In the genomic region with DNA sequence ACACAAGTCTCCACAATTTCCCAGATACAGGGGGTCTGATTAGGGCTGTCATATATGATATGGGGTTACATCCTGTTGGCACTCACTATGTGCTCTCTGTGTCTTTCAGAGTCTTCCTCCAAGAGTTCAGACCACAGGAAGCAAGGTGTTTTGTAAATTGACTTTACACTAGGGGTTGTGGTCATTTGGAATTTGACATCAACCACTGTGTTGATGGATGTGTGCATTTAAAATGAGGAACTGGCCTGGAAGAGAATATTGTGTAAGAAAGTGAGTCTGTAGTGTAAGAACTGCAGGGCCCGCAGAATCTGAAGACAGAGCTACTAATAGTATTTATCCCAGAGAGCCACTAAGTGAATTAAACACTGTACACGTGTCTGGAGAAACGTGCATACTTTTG, we compare ENCODE assay signal across 15 mouse cellular contexts. TPM values are rescaled to one million over a fixed set of nuclear protein-coding genes. Genes with fewer than 3 reads are reported as not detected.
A peak's percentile ranks its signal among the peaks of the same experiment; 100 is the strongest.
DNase-seq lines count a peak whose midpoint lies in the region; ATAC-seq lines count a peak whose summit lies in the region.
"Had no signal": no experiment of that assay in that cellular context is flagged by ENCODE, and none has a peak within 500 bp of the region (broad histone marks: within the 10 kb centered on the region; RNA-seq: fewer than 3 reads in every experiment).

No protein-coding gene starts in this region.

- intact Hi-C loops in heart, postnatal 14 days (cut with DNase I), result loop anchor here (5.0 kb wide), 5 partner anchors 70 to 600 kb away; a partner anchor contains a TSS

- peak; percentile 76 for ATAC-seq in common myeloid progenitor, adult 5-6 weeks (replicated peaks; ENCODE audit: low read depth, poor library complexity, severe bottlenecking)
- peak; percentile 79 for ATAC-seq in megakaryocyte progenitor cell, adult 5-6 weeks (replicated peaks; ENCODE audit: poor library complexity)

- peak; percentile 37 for DNase-seq in heart, adult 11 months
- DNase-seq in heart, postnatal 14 days, result no peak
- DNase-seq in 3T3-L1 (ENCODE audit: low read depth, low spot score), result peak; percentile 20
- DNase-seq in thymus, postnatal 14 days, result no peak
- DNase-seq in cerebellum, adult 11 months, result no peak
- DNase-seq in embryo, embryonic 10.5 days (ENCODE audit: low spot score), result no peak

RNA-seq across cellular contexts. Expression of a gene that starts 25.8 kb away (rescaled TPM):
- total RNA-seq in heart, postnatal 14 days (2021), result 1 to 10 TPM; 3.4 to 4.4 TPM
- 0.18 TPM in 1 of 2 replicates, not detected in the other for total RNA-seq in common myeloid progenitor, adult 5-6 weeks (2017)
- total RNA-seq in megakaryocyte progenitor cell, adult 5-6 weeks (2015), result 0.10 TPM in 1 of 2 replicates, not detected in the other
- 0.14 TPM in 1 of 2 replicates, not detected in the other for total RNA-seq in megakaryocyte progenitor cell, adult 5-6 weeks (2017)

RNA-seq across cellular contexts. Expression of a gene that starts 41.5 kb away (rescaled TPM):
- total RNA-seq in heart, postnatal 14 days (2021), result not detected
- not detected in 2 replicates for total RNA-seq in common myeloid progenitor, adult 5-6 weeks (2017)
- not detected in 2 replicates for total RNA-seq in megakaryocyte progenitor cell, adult 5-6 weeks (2015)
- not detected in 2 replicates for total RNA-seq in megakaryocyte progenitor cell, adult 5-6 weeks (2017)
- total RNA-seq: adrenal gland, adult 2 months; adrenal gland, postnatal 25 days; ES-E14; gastrocnemius, adult 2 months; gastrocnemius, postnatal 25 days; heart, adult 18-20 months; heart, postnatal 10 days had no signal

RNA-seq across cellular contexts. Expression of a gene that starts 57.7 kb away (rescaled TPM):
- total RNA-seq in heart, postnatal 14 days (2021), result under 1 TPM; 0.60 to 1.00 TPM
- 0.14 TPM in 1 of 2 replicates, not detected in the other for total RNA-seq in common myeloid progenitor, adult 5-6 weeks (2017)
- total RNA-seq in megakaryocyte progenitor cell, adult 5-6 weeks (2015), result 0.27 TPM in 1 of 2 replicates, not detected in the other
- total RNA-seq in megakaryocyte progenitor cell, adult 5-6 weeks (2017), result not detected in 2 replicates
- total RNA-seq: ES-E14 had no signal

Comparison
In these comparisons a context has a peak if more than half of its experiments do, and no peak if none do; other contexts are left out.
1. DNase-seq: peak in heart, adult 11 months (single experiment) and 3T3-L1 (single experiment); none in heart, postnatal 14 days (0 of 2), thymus, postnatal 14 days (single experiment), cerebellum, adult 11 months (single experiment) and embryo, embryonic 10.5 days (single experiment).